Mouse (Mus musculus) adipocyte (in vitro differentiated cells): ENCODE measurements at regions not wholly inside any gene's neighbourhood (a gene's known extent, or its start where the extent isn't known, plus 50 kb on each side); places are given as distances from the start of the nearest gene placed in this dataset.
A peak's percentile ranks its signal among the peaks of the same experiment; 100 is the strongest.

ENCODE experiments used
- DNase-seq: peaks from one replicate; pipeline ENCODE4 v3.0.0-alpha.2; 2016; ENCODE audit warnings: low spot score

GRCm38 (mm10) chr13:110784822-110785221 is 390.0 kb downstream of the Plk2 start:
- DNase-seq, result no peak

DNA sequence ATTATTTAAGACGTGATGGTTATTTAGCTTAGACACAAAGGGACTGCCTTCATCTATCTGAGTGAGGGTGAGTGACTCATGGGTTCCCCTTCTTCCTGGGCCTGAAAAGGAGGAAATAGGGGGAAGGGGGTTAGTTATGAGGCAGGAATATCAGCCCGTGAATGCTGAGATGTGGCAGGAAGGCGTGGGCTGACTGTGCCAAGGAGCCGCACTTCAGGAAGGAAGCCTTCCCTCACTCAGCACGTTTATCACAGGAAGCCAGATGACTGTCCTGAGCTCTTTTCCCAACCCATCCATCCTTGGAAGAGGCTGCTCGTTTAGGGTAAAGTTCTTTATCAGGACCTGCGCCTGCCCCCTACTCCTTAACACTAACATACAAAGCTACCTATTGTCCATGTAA is 403.5 kb downstream of the Plk2 start:
- DNase-seq, result no peak

- DNase-seq, result no peak
Observed at GRCm38 (mm10) chr13:110802841-110803240, 408.0 kb downstream of the Plk2 start.

- no peak for DNase-seq
Observed at GRCm38 (mm10) chr13:110812401-110812800, 417.6 kb downstream of the Plk2 start.

- DNase-seq, result no peak
Observed at GRCm38 (mm10) chr13:110814066-110814465, 419.2 kb downstream of the Plk2 start.

GRCm38 (mm10) chr13:110819301-110819862 is 424.5 kb downstream of the Plk2 start:
- DNase-seq, result no peak

GRCm38 (mm10) chr13:110824878-110825277 is 429.9 kb upstream of the Actbl2 start:
- no peak for DNase-seq

GRCm38 (mm10) chr13:110832442-110832841 is 422.4 kb upstream of the Actbl2 start:
- no peak for DNase-seq

- DNase-seq, result no peak
Observed at GRCm38 (mm10) chr13:110836936-110837335, 417.9 kb upstream of the Actbl2 start.

DNA sequence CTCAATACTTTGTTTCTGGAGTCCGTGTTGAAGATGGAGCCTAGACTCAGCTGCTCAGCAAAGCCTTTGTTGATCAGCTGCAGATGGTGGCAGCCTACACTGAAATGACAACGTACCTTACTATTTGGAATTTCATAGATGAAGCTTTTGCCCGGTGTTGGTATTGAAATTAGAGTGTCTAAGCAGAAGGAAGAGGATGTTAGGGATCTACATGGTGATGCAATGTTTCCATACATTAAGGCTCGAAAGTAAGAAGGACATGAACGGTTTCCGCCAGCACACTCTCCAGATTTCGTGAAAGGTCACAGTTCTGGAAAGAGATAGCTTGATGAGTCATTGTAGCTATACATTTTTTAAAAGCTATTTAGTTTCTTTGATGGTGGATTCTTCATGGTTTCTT is 412.9 kb upstream of the Actbl2 start:
- no peak for DNase-seq

- DNase-seq, result peak; percentile 71
Observed at GRCm38 (mm10) chr13:110845695-110846094, 409.1 kb upstream of the Actbl2 start.

DNA sequence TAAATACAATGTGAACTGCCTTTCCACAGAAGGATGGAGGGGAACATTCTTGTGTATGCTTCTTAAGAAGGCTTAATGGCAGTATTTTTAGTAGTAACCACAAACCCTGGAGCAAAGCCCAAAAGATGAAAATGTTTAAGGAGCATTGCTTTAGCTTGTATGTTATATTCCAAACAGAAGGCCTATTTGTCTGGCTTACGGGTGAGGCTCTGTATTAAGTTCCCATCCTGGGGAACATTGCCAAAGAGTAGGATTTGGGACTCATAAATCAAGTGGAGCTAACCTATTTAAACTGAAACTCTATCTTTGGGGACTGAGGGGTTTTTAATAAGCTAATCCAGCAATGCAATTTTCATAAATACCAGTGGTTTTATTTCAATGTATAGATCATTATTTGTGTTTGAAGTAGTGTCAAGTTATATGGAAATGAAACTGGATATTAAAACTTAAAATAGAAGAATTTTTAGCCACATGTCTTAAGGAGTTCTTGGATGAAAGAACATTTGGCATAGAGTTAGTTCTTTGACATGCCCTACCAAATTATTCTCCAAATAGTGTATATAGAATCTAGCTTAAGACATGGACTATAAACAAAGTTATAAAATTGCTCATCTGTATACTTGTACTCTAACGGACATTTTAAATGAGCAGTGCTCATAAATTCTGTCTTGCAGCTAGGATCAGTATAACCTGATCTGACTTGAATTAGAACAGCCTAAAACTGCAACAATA is 401.7 kb upstream of the Actbl2 start:
- peak; percentile 12 for DNase-seq

DNA sequence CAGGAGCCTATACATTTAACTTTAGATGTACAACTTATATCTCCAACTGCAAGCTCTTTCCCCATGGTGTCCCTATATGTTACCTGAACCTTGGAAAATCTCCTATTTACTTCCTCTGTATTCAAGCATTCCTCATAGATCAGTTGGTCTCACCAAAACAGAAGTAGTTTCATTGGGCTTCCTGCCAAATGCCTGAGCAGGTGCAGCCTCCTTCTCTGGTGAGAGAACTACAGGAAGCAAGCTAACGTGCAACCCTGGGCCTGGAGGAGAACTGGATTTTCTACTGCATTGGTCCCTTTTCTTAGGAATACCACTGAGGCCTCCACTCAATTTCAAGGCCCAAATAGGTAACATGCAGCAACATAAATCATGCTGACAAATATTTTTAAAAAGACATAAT is 400.6 kb upstream of the Actbl2 start:
- no peak for DNase-seq

DNA sequence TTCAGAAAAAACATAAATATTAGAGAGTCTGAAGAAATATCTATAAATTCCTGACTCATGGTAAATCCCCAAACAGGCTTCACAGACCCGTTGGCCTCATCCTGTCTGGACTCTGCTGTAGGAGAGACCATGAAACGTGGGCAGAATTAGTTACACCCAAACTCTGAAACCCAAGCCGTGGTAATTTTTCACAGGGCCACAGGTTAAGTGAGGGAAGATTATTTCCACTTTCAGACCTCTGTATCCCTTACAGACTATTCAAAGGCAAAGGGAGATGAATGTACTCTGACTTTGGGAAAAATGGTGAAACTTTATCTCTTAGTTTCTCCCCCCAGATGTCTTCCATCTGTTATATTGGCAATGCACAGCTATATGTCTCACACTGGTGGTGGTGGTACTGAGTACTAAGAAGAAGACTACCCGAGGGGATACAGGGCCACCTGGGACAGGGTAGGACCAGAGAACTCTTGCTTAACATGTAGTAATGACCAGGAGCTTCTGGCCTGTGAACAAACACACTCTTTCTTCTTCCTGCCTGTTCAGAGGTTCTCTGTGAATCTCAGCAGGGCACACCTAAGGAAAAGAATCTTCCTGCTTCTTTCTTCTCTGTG is 388.8 kb upstream of the Actbl2 start:
- DNase-seq, result no peak

GRCm38 (mm10) chr13:110866713-110867112 is 388.1 kb upstream of the Actbl2 start:
- no peak for DNase-seq

DNA sequence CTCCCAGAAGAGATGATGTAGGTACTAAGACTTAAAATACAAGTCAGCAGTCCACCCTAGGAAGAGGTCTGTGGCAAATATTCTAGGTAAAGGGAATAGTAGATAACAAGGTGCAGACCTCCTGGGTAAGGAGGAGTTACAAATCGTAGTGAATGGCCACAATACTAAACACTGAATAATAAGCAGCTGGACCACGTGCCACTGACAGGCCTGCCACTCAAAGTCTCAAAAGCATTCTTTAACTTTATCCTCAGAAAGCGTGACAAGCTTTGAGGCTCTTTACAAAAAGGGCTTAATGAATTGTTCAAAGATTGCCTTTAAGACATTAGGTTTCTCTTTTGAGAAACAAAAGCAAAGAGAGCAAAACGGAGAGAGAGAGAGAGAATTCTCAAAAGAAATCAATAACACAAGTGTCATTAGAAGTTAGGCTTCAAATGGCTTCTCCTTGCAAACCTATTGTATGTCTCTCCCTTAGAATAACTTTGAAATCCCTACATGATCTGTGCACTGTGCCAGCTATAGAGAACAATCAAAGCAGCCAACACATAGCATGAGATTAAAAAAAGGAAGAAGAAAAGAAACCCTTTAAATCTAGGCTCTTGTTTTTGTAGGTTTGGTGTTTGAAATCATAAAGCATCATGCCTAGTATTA is 383.6 kb upstream of the Actbl2 start:
- DNase-seq, result no peak

DNA sequence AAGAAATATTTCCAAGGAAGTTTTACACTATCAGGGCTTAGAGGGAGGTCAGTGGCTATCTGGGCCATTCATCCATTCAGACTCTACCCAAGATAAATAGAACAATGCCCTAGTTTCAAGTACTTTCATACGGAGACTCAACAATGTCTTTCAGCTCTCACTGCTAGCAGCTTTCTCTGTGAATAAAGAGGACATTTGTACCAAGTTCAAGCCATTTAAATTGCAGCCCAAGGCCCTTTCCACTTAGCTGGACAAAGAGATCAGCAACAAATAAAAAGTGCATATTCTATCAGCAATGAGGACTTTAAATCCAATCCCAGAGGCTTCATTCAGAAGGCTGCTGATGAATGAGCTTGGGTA is 383.1 kb upstream of the Actbl2 start:
- DNase-seq, result no peak

DNA sequence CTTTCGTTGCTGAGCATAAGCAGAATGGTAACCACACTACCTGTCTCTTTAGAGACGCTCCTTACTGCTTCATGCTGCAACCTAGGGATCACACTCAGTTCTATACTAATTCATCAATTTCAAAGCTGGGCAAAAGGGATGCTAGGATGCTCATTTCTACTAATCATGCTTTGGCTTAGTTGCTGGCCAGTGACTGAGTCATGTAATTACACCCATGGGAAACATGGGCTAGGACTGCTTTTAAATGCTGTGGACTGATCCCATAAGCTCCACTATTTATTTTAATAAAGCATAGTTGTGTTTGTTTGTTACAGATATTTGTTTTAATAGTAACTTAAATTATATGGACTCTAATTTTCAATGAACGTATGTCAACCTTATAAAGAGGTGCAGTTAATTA is 373.2 kb upstream of the Actbl2 start:
- DNase-seq, result no peak

DNA sequence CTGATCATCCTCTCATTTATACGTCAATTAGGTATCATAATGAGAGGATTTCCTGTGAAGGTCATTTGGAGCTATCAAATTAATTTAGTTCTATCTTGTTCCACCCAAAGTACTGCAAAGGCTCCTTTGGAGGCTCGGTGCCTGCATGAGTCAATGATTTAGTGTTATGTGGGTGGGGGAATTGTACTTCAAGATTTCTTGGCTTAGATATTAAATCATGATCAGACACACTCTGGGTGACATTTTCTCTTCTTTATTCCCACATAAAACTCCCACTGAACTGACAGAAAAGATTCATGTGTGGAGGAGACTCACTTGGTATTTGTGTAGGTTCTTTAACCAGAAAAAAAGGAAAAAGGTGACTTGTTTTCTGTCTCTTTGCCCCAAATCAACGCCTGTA is 372.6 kb upstream of the Actbl2 start:
- DNase-seq, result no peak

- peak; percentile 60 for DNase-seq
Observed at GRCm38 (mm10) chr13:110882661-110883172, 372.1 kb upstream of the Actbl2 start.

DNA sequence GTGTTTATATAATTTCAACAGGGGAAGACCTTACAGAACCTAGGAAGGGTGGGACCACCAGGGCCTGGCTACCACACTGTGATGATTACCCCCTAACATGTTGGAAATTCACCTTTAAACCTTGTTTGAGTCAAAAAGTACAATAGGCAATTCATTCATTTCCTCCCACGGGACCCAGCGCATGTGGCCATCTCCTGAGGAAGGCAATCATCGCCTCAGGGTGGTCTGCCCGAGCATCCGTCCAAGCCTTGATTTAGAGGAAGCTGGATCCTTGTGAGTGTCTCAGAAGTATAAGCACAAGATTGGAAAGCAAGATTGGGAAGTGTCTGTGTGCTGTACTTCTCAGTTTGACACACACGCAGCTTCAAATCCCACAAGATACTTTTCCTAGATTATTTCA is 360.9 kb upstream of the Actbl2 start:
- DNase-seq, result no peak

DNA sequence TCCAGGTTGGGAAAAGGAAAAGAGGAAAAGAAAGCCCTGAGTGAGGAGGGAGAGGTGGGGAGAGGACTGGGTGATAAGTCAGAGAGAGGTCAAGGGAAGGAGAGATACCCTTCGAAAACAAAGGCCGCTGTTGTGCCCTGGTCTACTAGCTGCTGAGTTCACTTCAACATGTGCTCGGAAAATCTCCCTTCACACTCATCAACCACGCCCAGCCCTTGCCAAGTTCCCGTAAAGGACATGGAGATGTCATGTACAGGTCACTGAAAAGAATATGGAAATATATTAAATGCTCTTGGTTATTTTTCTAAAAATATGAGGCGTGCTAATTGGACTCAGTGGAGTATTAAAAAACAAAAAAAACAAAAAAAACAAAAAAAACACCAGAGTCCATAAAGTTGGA is 359.5 kb upstream of the Actbl2 start:
- DNase-seq, result no peak

DNA sequence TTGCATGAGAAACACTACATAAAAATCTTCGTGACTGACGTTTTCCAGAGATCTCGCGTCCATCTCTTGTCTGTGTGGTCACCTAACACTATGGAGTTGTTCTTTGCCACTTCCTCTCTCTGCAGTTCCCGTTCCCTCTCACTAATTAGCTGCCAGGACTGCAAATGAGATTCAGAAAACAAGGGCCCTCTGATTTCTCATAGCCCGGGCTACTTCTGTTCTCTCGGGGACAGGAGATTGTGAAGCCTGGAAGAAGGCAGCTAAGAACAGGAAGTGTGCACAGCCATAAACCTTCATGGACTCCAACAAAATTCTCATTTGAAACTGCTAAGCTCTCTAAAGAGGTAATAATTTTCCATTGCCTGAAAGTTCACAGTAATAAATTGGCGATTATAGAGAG is 358.9 kb upstream of the Actbl2 start:
- DNase-seq, result no peak
